Mouse (Mus musculus): Measurements from ENCODE around the gene Nprl3. TPM values are rescaled to one million over a fixed set of nuclear protein-coding genes. Genes with fewer than 3 reads are reported as not detected.

Gene Nprl3
- polyA plus RNA-seq, 1 experiment from 2014 or later: 48.4 TPM

DNA sequence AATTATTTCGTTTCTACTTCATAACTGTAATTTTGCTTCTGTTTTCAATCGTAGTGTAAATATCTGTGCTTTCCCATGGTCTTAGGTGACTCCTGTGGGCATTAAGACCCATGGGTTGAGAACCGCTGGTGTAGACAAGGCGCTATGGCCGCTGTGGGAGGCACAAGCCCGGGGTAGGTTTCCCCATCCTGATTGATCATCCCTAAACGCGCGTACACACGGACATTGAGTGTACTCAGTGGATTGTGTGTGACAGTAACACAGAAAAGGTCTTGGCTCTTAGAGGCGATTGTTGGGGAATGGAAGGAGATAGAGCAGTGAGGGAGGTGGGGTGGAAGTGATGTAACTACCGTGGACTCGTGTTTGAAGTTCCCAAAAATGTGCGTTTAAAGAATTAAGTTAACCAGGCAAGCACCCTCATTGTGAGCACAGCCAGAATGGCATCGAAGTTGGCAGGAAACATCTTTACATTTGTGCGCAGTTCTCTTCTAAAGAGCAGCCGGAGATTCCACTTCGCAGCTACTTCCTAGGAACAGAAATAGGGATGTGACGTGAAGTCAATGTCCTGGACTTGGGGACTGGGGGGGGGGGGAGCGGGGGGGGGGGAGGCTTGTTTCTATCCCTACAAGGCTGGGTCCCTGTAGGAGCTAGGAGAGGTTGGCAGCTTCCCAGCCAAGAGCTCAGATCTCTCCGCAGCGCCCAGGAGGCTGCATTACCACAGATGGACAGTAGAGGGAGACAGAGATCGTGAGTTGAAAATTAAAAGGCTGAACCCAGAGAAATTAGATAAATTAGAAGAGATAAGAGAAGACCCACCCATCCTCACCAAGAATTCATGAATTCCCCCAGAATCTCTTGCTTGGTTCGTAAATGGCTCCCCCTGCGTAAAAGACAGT, 85.3 kb downstream of the Nprl3 start:
- H3K27me3 ChIP-seq (replicated peaks): no peaks in the 10 kb centered on the region
- H3K4me2 ChIP-seq: peak overlapping the region; percentile 31; the same call in 1 of the 2 replicates
- H3K36me3 ChIP-seq (replicated peaks): no peaks in the 10 kb centered on the region
- peak; percentile 80 for ATAC-seq (replicated peaks)
- no peaks in the 10 kb centered on the region for H3K9me3 ChIP-seq
- 46% methylated on average over 25 of the region's 25 CpGs for WGBS
- no peaks in the 10 kb centered on the region for H3K4me1 ChIP-seq
- H3K27ac ChIP-seq: no peak overlapping the region
- no peak overlapping the region for H3K4me3 ChIP-seq
- H3K9ac ChIP-seq: no peak overlapping the region

DNA sequence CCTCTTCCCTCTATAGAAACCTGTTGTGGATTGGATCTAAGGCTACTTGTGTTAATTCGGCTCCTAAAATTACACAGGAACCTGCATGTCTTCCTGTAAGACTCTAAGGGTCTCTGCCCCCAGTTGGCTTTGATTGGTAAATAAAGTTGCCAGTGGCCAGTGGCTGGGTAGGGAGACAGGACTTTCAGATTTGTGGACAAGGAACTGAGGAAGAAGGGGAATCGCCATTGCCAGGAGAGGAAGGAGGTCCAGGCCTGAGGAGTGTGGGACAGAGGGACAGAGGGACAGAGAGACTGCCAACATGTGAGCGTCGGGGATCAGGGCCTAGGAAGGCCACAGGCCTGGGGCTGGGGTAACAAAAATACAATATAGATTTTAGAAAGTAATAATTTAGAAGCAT, 86.3 kb downstream of the Nprl3 start:
- Histone ChIP-seq H3K9ac (no peak overlapping the region), H3K9me3 (no peaks in the 10 kb centered on the region), H3K27ac (no peak overlapping the region), H3K4me2 (no peak overlapping the region), H3K27me3 (replicated peaks) (no peaks in the 10 kb centered on the region), H3K4me1 (no peaks in the 10 kb centered on the region), H3K36me3 (replicated peaks) (no peaks in the 10 kb centered on the region), H3K4me3 (no peak overlapping the region)
- WGBS: 86% methylated on average over 4 of the region's 4 CpGs
- ATAC-seq (replicated peaks): no peak

DNA sequence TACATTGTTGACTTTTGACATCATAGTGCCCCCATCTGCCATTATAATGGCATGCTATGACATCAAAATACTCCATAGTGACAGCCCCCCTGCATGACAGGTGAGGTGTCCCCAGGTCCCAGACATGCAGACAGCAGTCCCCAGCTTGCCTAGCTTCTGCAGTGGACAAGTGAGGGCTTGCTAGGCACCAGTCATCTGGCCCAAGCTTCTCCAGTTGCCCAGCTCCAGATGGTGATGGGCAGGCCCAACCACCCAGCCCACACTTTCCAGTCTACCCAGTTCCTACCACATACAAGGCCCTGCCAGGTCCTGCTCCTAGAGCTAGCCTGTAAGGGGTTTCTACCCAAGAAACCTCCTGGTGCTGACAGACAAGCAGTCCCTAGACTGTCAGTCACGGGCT, 89.0 kb downstream of the Nprl3 start:
- Histone ChIP-seq H3K27ac (no peak overlapping the region), H3K4me3 (no peak overlapping the region), H3K4me2 (no peak overlapping the region), H3K36me3 (replicated peaks) (no peaks in the 10 kb centered on the region), H3K9ac (no peak overlapping the region), H3K27me3 (replicated peaks) (no peaks in the 10 kb centered on the region), H3K9me3 (no peaks in the 10 kb centered on the region), H3K4me1 (no peaks in the 10 kb centered on the region)
- 96% methylated on average over 1 of the region's 1 CpGs for WGBS
- ATAC-seq (replicated peaks): no peak

Other genes with a start within 250 kb of the Nprl3 start
- not detected in 2 replicates for gene Il9r, start 67.4 kb downstream of the Nprl3 start, polyA plus RNA-seq (2015; fragmentation: Nextera tagmentation; extraction: Ambion mirVana)
- 40.4 and 48.3 TPM in 2 replicates for gene Snrnp25, start 62.3 kb downstream of the Nprl3 start, polyA plus RNA-seq (2015; fragmentation: Nextera tagmentation; extraction: Ambion mirVana)
- 21.3 and 23.8 TPM in 2 replicates for gene Rhbdf1, start 45.4 kb downstream of the Nprl3 start, polyA plus RNA-seq (2015; fragmentation: Nextera tagmentation; extraction: Ambion mirVana)
- 41.2 and 44.1 TPM in 2 replicates for gene Mpg, start 41.2 kb downstream of the Nprl3 start, polyA plus RNA-seq (2015; fragmentation: Nextera tagmentation; extraction: Ambion mirVana)
- 32.4 and 44.1 TPM in 2 replicates for gene Hba-x, start 8.7 kb upstream of the Nprl3 start, polyA plus RNA-seq (2015; fragmentation: Nextera tagmentation; extraction: Ambion mirVana)
- 2,454 and 3,091 TPM in 2 replicates for gene Hba-a1, start 15.8 kb upstream of the Nprl3 start, polyA plus RNA-seq (2015; fragmentation: Nextera tagmentation; extraction: Ambion mirVana)
- 0.83 and 1.3 TPM in 2 replicates for gene Hbq1b, start 19.3 kb upstream of the Nprl3 start, polyA plus RNA-seq (2015; fragmentation: Nextera tagmentation; extraction: Ambion mirVana)
- 6,359 and 8,071 TPM in 2 replicates for gene Hba-a2, start 28.8 kb upstream of the Nprl3 start, polyA plus RNA-seq (2015; fragmentation: Nextera tagmentation; extraction: Ambion mirVana)
- 1.2 and 1.5 TPM in 2 replicates for gene Hbq1a, start 32.4 kb upstream of the Nprl3 start, polyA plus RNA-seq (2015; fragmentation: Nextera tagmentation; extraction: Ambion mirVana)
- gene Sh3pxd2b, start 80.1 kb upstream of the Nprl3 start, polyA plus RNA-seq (2015; fragmentation: Nextera tagmentation; extraction: Ambion mirVana): 26.1 and 27.0 TPM in 2 replicates
- 48.7 and 49.4 TPM in 2 replicates for gene Ubtd2, start 187.7 kb upstream of the Nprl3 start, polyA plus RNA-seq (2015; fragmentation: Nextera tagmentation; extraction: Ambion mirVana)

All from midbrain, embryonic 15.5 days (tissue).